Mouse (Mus musculus): ENCODE measurements around the gene Prss42.

DNA sequence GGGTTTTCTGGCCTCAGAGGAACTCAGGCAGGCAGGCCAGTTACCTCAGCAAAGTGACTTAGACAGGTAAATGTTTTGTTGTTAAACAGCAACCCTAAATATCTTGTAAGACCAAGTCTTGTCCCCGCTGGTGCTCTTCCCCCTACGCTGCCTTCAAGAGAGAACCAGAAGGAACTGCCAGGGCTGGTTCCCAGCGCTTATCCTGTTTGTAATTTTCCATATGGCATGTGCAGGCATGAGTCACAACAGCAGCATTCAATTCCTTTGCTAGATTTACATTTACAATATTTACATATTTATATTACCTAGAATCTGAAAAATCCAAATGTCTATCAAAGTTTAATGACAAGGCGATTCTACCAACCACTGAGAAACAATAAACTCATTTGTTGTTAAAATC lies 12.1 kb downstream of the Prss42 start:
- TF ChIP-seq POLR2A (IDR thresholded peaks at IDR 0.05; ENCODE audit: insufficient read length, low read depth) (no peak), E2F4 (IDR thresholded peaks at IDR 0.05; ENCODE audit: insufficient read depth) (no peak), MAX (IDR thresholded peaks at IDR 0.05; ENCODE audit: low read depth) (no peak), POLR2AphosphoS2 (IDR thresholded peaks at IDR 0.05; ENCODE audit: insufficient read length, low read depth) (no peak), CEBPB (IDR thresholded peaks at IDR 0.05; ENCODE audit: insufficient read depth, poor library complexity, severe bottlenecking) (no peak), TCF12 (IDR thresholded peaks at IDR 0.05; ENCODE audit: insufficient read depth, poor library complexity, severe bottlenecking) (no peak), TCF3 (IDR thresholded peaks at IDR 0.05; ENCODE audit: insufficient read length, low read depth) (no peak), USF1 (IDR thresholded peaks at IDR 0.05; ENCODE audit: low read depth) (no peak), SRF (IDR thresholded peaks at IDR 0.05; ENCODE audit: control insufficient read depth, insufficient read length, low read depth) (no peak)

Data from myocyte (in vitro differentiated cells).